Mouse (Mus musculus) lung, adult 2 months (tissue): ENCODE measurements around the gene 3830403N18Rik. TPM values are rescaled to one million over a fixed set of nuclear protein-coding genes. Genes with fewer than 3 reads are reported as not detected.
"Not testable (repeated sequence)": the region's sequence is repeated elsewhere in the genome, so short reads cannot be mapped to it uniquely, and the experiment has no call there.

ENCODE experiments used
- DNase-seq: peaks from one replicate; pipeline ENCODE4 v3.0.0; 2022
- H3K4me1 ChIP-seq: fragments of 200-500 bp; 2 replicates; pipeline ENCODE4 v1.6.1; 2011; ENCODE audit warnings: low read length; ENCODE audit not compliant: control insufficient read depth, insufficient read depth
- H3K4me3 ChIP-seq: fragments of 200-500 bp; replicated peaks from 2 replicates; pipeline ENCODE3; 2011; ENCODE audit warnings: low read depth, mild to moderate bottlenecking, control low read depth, low read length; ENCODE audit errors: extremely low read depth
- CTCF ChIP-seq: fragments of 200-500 bp; IDR thresholded peaks from 2 replicates; pipeline ENCODE4 v1.5.1; 2011; ENCODE audit warnings: mild to moderate bottlenecking, low read length, control low read depth; ENCODE audit not compliant: insufficient read depth
- POLR2A ChIP-seq: fragments of 200-500 bp; IDR thresholded peaks from 2 replicates; pipeline ENCODE4 v1.6.1; 2011; ENCODE audit warnings: low read depth, mild to moderate bottlenecking, control low read depth, low read length, borderline replicate concordance; ENCODE audit errors: extremely low read depth
- WGBS: fragments of 180-500 bp; shearing (Covaris S2); methylation state at CpG from one replicate; pipeline ENCODE4 v1.1.7; 2018; 5-methylcytosine and 5-hydroxymethylcytosine counted together
- polyA plus RNA-seq: library from polyadenylated mRNA; depleted of rRNA; stranded (reverse); fragments of >200 nt; gene quantifications from 2 replicates; pipeline ENCODE4 v1.2.3, GENCODE M21; 2012; rRNA removed

The 3830403N18Rik gene
- not detected in 2 replicates for polyA plus RNA-seq

GRCm38 (mm10) chrX:56136336-56136909 lies at the start of gene 3830403N18Rik:
Gene 3830403N18Rik (plus strand): TSS chrX:56136572.
- not testable (repeated sequence) for H3K4me1 ChIP-seq, DNase-seq, H3K4me3 ChIP-seq
- WGBS, result 82% methylated on average over 15 of the region's 15 CpGs

GRCm38 (mm10) chrX:56151396-56151795 lies 15.0 kb downstream of the 3830403N18Rik start:
- TF ChIP-seq CTCF (no peak), POLR2A (no peak)

GRCm38 (mm10) chrX:56186449-56186848 lies 50.1 kb downstream of the 3830403N18Rik start:
- not testable (repeated sequence) for DNase-seq, H3K4me3 ChIP-seq, H3K4me1 ChIP-seq
- no CpG with 5 or more reads among the region's 1 CpGs for WGBS

More at GRCm38 (mm10) chrX:56151396-56151795, 15.0 kb downstream of the 3830403N18Rik start:
- WGBS, result 88% methylated on average over 2 of the region's 2 CpGs
- Histone ChIP-seq H3K4me1 (no peaks in the 10 kb centered on the region), H3K4me3 (no peak overlapping the region)
- no peak for DNase-seq

Other genes starting within 250 kb of the 3830403N18Rik start
- not detected in 2 replicates for gene Gm773, start 76.3 kb downstream of the 3830403N18Rik start, polyA plus RNA-seq
- gene Zfp449, start 209.8 kb downstream of the 3830403N18Rik start, polyA plus RNA-seq, result 0.23 and 0.63 TPM in 2 replicates
- gene Smim10l2a, start 238.0 kb downstream of the 3830403N18Rik start, polyA plus RNA-seq, result 1.1 and 1.4 TPM in 2 replicates